Mouse (Mus musculus) activated CD4-positive, CD25-positive, alpha-beta regulatory T cell, adult 9 weeks (primary cell): ENCODE data around the gene Vmn2r90. TPM values are rescaled to one million over a fixed set of nuclear protein-coding genes. Genes with fewer than 3 reads are reported as not detected.

ENCODE experiments used
- polyA plus RNA-seq: library from polyadenylated mRNA; unstranded; fragments of 100-300 nt; shearing (Covaris generic); gene quantifications from one replicate; pipeline ENCODE4 v1.2.1, GENCODE M21; 2017

The Vmn2r90 gene
- 0.13 TPM for polyA plus RNA-seq

DNA sequence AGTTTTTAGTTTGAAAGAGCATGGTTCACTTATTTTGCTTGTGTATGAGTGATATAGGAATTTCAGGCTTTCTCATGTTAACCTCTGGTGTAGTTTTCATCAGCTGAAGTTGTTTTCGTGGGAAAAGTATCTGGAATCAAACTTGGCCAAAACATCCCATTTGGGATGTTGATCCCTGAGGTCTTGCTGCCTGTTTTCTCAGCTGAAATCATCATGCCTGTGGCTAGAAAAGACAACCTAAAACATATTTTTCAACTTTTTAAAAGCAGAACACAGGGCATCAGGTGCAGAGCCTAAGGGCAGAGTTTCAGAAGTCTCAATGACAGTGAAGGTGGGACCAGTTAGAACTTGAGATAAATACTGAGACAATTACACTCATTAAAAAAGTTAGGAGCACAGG is at the start of gene Vmn2r90:
Gene Vmn2r90 (plus strand): TSS at position 301 of the 400 bp plus-strand sequence.

Other genes with a start within 250 kb of the Vmn2r90 start
- 64.2 TPM for gene Lnpep, start 78.7 kb upstream of the Vmn2r90 start, polyA plus RNA-seq
- gene Spaca6, start 123.4 kb downstream of the Vmn2r90 start, polyA plus RNA-seq: 2.9 TPM
- not detected for gene Has1, start 151.5 kb downstream of the Vmn2r90 start, polyA plus RNA-seq
- 1.7 TPM for gene Fpr1, start 180.2 kb downstream of the Vmn2r90 start, polyA plus RNA-seq
- gene Fpr2, start 184.1 kb downstream of the Vmn2r90 start, polyA plus RNA-seq: not detected
- not detected for gene Fpr3, start 184.1 kb downstream of the Vmn2r90 start, polyA plus RNA-seq